Mouse (Mus musculus): Measurements from ENCODE around the gene Mei4. TPM values are rescaled to one million over a fixed set of nuclear protein-coding genes. Genes with fewer than 3 reads are reported as not detected.

Mei4 gene
- polyA plus RNA-seq, 1 experiment from 2014 or later: 1.6 TPM

DNA sequence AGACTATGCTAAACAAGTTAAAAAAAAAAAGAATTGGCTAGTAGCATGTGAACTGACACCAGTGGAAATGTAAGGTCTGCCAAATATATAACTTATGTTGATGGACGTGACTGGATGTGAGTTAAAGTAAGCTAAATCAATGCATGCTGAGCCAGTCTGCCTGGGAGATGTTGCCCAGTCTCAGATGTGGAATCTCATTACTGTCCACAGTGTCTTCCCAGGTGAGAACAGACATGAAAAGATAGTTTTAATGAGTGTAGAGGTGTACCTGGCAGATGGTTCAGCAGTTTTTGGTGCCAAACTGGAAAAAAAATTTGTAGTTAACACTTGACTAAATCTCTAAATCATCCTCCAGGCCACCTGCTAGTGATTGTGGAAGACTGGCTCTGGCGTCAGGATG, 94.4 kb downstream of the Mei4 start:
- Histone ChIP-seq H3K4me1 (replicated peaks) (no peaks in the 10 kb centered on the region), H3K4me3 (replicated peaks) (no peak overlapping the region), H3K27me3 (no peaks in the 10 kb centered on the region), H3K27ac (no peak overlapping the region), H3K4me2 (no peak overlapping the region), H3K9me3 (no peaks in the 10 kb centered on the region), H3K36me3 (no peaks in the 10 kb centered on the region), H3K9ac (replicated peaks) (no peak overlapping the region)
- ATAC-seq (ENCODE audit: insufficient number of reproducible peaks, insufficient read depth, low FRiP score, low TSS enrichment, low read depth): no peak
- WGBS: 61% methylated on average over 2 of the region's 2 CpGs

GRCm38 (mm10) chr9:81966765-81967164, 103.3 kb downstream of the Mei4 start:
- Histone ChIP-seq H3K27ac (no peak overlapping the region), H3K9me3 (no peaks in the 10 kb centered on the region), H3K36me3 (no peaks in the 10 kb centered on the region), H3K9ac (replicated peaks) (no peak overlapping the region), H3K27me3 (no peaks in the 10 kb centered on the region), H3K4me3 (replicated peaks) (no peak overlapping the region), H3K4me1 (replicated peaks) (no peaks in the 10 kb centered on the region), H3K4me2 (no peak overlapping the region)
- 88% methylated on average over 1 of the region's 1 CpGs for WGBS
- no peak for ATAC-seq (ENCODE audit: insufficient number of reproducible peaks, insufficient read depth, low FRiP score, low TSS enrichment, low read depth)

GRCm38 (mm10) chr9:81968935-81969334, 105.5 kb downstream of the Mei4 start:
- WGBS: 55% methylated on average over 2 of the region's 2 CpGs
- H3K4me3 ChIP-seq (replicated peaks): no peak overlapping the region
- ATAC-seq (ENCODE audit: insufficient number of reproducible peaks, insufficient read depth, low FRiP score, low TSS enrichment, low read depth): no peak

DNA sequence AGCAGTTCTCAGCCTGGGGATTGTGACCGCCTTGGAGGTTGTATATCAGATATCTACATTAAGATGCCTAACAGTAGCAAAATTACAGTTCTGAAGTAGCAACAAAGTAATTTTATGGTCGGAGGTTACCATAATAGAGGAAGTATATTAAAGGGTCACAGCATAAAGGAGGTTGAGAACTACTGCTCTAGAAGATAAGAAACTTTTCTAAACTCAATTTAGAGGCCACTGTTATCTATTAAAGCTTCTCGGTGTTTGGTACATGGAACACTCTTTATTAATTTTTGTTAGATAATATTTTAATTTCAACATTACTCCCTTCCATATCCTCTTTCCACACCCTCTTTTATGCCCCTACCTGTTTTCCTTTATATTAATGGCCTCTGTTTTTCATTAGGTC, 119.0 kb downstream of the Mei4 start:
- Histone ChIP-seq H3K27ac (no peak overlapping the region), H3K36me3 (no peaks in the 10 kb centered on the region), H3K27me3 (no peaks in the 10 kb centered on the region), H3K4me2 (no peak overlapping the region), H3K9me3 (no peaks in the 10 kb centered on the region), H3K4me1 (replicated peaks) (no peaks in the 10 kb centered on the region), H3K4me3 (replicated peaks) (no peak overlapping the region), H3K9ac (replicated peaks) (no peak overlapping the region)
- 85% methylated on average over 3 of the region's 3 CpGs for WGBS
- ATAC-seq (ENCODE audit: insufficient number of reproducible peaks, insufficient read depth, low FRiP score, low TSS enrichment, low read depth): no peak

More at GRCm38 (mm10) chr9:81968935-81969334, 105.5 kb downstream of the Mei4 start:
- H3K9me3 ChIP-seq: no peaks in the 10 kb centered on the region
- no peaks in the 10 kb centered on the region for H3K36me3 ChIP-seq
- no peaks in the 10 kb centered on the region for H3K4me1 ChIP-seq (replicated peaks)
- H3K4me2 ChIP-seq: no peak overlapping the region
- H3K27ac ChIP-seq: no peak overlapping the region
- no peaks in the 10 kb centered on the region for H3K27me3 ChIP-seq
- H3K9ac ChIP-seq (replicated peaks): no peak overlapping the region

DNA sequence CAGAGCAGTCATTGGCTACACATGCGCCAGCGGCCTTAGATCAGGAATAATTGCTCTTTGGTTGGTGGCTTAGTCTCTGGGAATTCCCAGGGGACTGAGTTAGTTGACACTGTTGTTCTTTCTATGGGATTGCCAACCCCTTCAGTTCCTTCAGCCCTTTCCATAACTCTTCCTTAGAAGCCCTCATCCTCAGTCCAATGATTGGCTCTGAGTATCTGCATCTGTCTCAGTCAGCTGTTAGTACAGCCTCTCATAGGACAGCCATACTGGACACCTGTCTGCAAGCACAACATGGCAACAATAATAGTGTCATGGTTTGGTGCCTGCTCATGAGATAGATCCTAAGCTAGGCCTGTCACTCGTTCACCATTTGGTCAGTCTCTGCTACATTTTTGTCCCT, 149.5 kb downstream of the Mei4 start:
- H3K36me3 ChIP-seq: no peaks in the 10 kb centered on the region
- no peak overlapping the region for H3K9ac ChIP-seq (replicated peaks)
- no peak overlapping the region for H3K4me2 ChIP-seq
- H3K27me3 ChIP-seq: no peaks in the 10 kb centered on the region
- 72% methylated on average over 3 of the region's 3 CpGs for WGBS
- no peak overlapping the region for H3K4me3 ChIP-seq (replicated peaks)
- no peaks in the 10 kb centered on the region for H3K4me1 ChIP-seq (replicated peaks)
- no peak for ATAC-seq (ENCODE audit: insufficient number of reproducible peaks, insufficient read depth, low FRiP score, low TSS enrichment, low read depth)
- H3K27ac ChIP-seq: no peak overlapping the region
- no peaks in the 10 kb centered on the region for H3K9me3 ChIP-seq

- no peaks in the 10 kb centered on the region for H3K27me3 ChIP-seq
- no peak overlapping the region for H3K4me2 ChIP-seq
- no peaks in the 10 kb centered on the region for H3K36me3 ChIP-seq
- no peaks in the 10 kb centered on the region for H3K9me3 ChIP-seq
- WGBS: 90% methylated on average over 1 of the region's 1 CpGs
- H3K27ac ChIP-seq: no peak overlapping the region
- H3K4me1 ChIP-seq (replicated peaks): no peaks in the 10 kb centered on the region
- no peak overlapping the region for H3K4me3 ChIP-seq (replicated peaks)
- H3K9ac ChIP-seq (replicated peaks): no peak overlapping the region
- ATAC-seq (ENCODE audit: insufficient number of reproducible peaks, insufficient read depth, low FRiP score, low TSS enrichment, low read depth): no peak
These were observed 179.1 kb downstream of the Mei4 start for GRCm38 (mm10) chr9:82042515-82043056.

DNA sequence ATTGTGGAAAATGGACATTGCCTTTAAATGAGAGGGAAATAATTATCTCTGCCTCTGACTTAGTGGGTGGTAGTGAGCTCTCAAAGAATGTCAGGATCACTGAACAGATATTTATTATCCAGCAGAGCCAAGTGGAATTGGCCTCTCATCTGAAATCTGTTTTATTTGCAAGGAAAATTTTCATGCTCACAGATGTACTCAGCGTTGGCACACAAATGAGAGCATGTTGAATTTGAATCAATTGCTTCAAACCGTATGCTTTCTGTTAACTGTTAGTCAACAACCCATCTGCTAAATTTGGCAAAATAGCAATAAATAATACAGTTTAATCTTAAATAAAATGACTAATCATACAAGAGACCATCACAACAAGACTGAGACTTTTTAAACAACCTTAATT, 181.0 kb downstream of the Mei4 start:
- H3K4me3 ChIP-seq (replicated peaks): no peak overlapping the region
- H3K4me2 ChIP-seq: no peak overlapping the region
- no peak overlapping the region for H3K27ac ChIP-seq
- ATAC-seq (ENCODE audit: insufficient number of reproducible peaks, insufficient read depth, low FRiP score, low TSS enrichment, low read depth): no peak
- no peaks in the 10 kb centered on the region for H3K36me3 ChIP-seq
- H3K9ac ChIP-seq (replicated peaks): no peak overlapping the region
- WGBS: 75% methylated on average over 2 of the region's 2 CpGs
- no peaks in the 10 kb centered on the region for H3K4me1 ChIP-seq (replicated peaks)
- H3K9me3 ChIP-seq: no peaks in the 10 kb centered on the region
- H3K27me3 ChIP-seq: no peaks in the 10 kb centered on the region

DNA sequence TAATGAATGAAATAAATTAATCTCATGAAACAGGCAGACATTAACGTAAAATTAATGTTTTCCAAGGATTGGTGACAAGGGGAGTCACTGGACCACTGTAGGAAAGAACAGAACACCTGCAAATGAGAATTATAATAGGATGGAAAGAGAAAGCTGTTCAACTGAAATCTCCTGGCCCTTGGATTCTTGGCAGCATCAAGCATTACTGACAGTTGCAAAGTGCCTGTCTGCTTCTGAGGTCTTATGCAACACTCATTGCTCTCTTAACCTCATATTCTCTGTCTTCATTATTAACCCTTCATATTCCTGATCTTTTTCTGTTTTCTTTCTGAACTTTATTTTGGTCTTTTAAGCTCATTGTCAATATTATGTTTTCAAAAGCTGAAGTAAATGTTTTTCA, 210.4 kb downstream of the Mei4 start:
- Histone ChIP-seq H3K4me2 (no peak overlapping the region), H3K36me3 (no peaks in the 10 kb centered on the region), H3K9me3 (no peaks in the 10 kb centered on the region), H3K27ac (no peak overlapping the region), H3K4me1 (replicated peaks) (no peaks in the 10 kb centered on the region), H3K4me3 (replicated peaks) (no peak overlapping the region), H3K27me3 (no peaks in the 10 kb centered on the region), H3K9ac (replicated peaks) (no peak overlapping the region)
- ATAC-seq (ENCODE audit: insufficient number of reproducible peaks, insufficient read depth, low FRiP score, low TSS enrichment, low read depth): no peak
- WGBS: 67% methylated on average over 1 of the region's 1 CpGs

DNA sequence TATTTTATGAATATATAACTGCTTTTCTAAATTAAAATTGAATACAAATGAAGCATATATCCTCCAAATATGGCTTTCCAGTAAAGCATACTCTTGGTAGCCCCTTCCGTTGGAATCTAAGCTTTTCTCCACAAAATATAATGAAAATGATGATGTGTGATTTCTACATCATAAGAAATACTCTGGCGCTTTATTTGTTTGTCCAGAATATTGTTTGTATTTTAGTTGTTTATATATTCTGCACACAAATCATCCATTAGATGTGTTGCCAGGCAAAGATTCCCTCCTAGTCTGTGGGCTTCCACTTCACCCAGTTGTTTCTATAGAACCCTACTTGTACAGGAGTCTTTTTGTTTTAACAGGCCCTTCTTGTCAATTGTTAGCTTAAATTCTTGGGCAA, 211.8 kb downstream of the Mei4 start:
- 97% methylated on average over 2 of the region's 2 CpGs for WGBS
- no peak overlapping the region for H3K4me3 ChIP-seq (replicated peaks)

DNA sequence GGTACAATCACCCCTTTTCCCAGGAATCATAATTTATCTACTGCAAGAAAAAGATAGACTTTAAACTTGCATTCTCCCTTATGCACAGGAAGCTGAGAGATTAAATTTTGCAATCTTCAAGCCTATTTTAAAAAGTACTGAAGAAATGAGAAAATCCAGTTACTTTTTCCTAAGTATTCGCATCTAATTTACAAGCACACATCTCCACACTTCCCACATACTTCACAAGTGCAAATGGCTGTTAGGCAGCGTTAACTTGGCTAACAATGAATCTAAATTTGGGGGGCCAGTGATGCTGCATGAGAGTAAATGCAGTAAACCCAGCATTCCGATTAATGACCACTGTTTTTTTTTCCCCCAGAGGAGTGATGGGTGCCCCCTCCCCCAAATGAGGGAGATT, 232.9 kb downstream of the Mei4 start:
- Histone ChIP-seq H3K9ac (replicated peaks) (no peak overlapping the region), H3K4me1 (replicated peaks) (no peaks in the 10 kb centered on the region), H3K4me2 (no peak overlapping the region), H3K4me3 (replicated peaks) (no peak overlapping the region), H3K9me3 (no peaks in the 10 kb centered on the region), H3K27me3 (no peaks in the 10 kb centered on the region), H3K27ac (no peak overlapping the region), H3K36me3 (no peaks in the 10 kb centered on the region)
- WGBS: 68% methylated on average over 3 of the region's 3 CpGs
- no peak for ATAC-seq (ENCODE audit: insufficient number of reproducible peaks, insufficient read depth, low FRiP score, low TSS enrichment, low read depth)

More for the DNA sequence above, 211.8 kb downstream of the Mei4 start:
- Histone ChIP-seq H3K4me1 (replicated peaks) (no peaks in the 10 kb centered on the region), H3K27ac (no peak overlapping the region), H3K27me3 (no peaks in the 10 kb centered on the region), H3K36me3 (no peaks in the 10 kb centered on the region), H3K9ac (replicated peaks) (no peak overlapping the region), H3K9me3 (no peaks in the 10 kb centered on the region), H3K4me2 (no peak overlapping the region)
- no peak for ATAC-seq (ENCODE audit: insufficient number of reproducible peaks, insufficient read depth, low FRiP score, low TSS enrichment, low read depth)

GRCm38 (mm10) chr9:82114865-82115264, 251.4 kb downstream of the Mei4 start:
- Histone ChIP-seq H3K36me3 (no peaks in the 10 kb centered on the region), H3K9ac (replicated peaks) (no peak overlapping the region), H3K9me3 (no peaks in the 10 kb centered on the region), H3K4me1 (replicated peaks) (no peaks in the 10 kb centered on the region), H3K4me2 (no peak overlapping the region), H3K27ac (no peak overlapping the region), H3K4me3 (replicated peaks) (no peak overlapping the region), H3K27me3 (no peaks in the 10 kb centered on the region)
- WGBS: 86% methylated on average over 2 of the region's 2 CpGs
- ATAC-seq (ENCODE audit: insufficient number of reproducible peaks, insufficient read depth, low FRiP score, low TSS enrichment, low read depth): no peak

DNA sequence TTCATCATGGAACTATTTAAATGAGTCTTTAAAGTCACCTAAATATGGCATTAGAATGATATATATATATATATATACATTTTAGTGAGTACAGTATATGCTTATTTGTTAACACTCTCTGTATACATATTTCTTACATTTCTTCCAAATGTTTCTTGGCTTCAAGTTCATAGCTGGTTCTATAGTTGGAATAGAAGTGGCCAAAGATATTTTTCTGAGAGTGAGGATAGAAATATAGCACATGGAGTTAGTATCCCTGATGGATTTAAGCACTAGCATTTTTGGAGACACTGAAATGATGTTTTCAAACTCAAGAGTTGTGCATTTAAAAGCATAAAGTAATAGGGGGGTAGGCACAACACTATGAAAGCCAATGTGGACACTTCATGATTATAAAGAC, 272.6 kb downstream of the Mei4 start:
- no peak overlapping the region for H3K9ac ChIP-seq (replicated peaks)
- H3K27me3 ChIP-seq: no peaks in the 10 kb centered on the region
- H3K36me3 ChIP-seq: no peaks in the 10 kb centered on the region
- no peaks in the 10 kb centered on the region for H3K4me1 ChIP-seq (replicated peaks)
- no peak for ATAC-seq (ENCODE audit: insufficient number of reproducible peaks, insufficient read depth, low FRiP score, low TSS enrichment, low read depth)
- H3K9me3 ChIP-seq: no peaks in the 10 kb centered on the region
- no peak overlapping the region for H3K27ac ChIP-seq
- no peak overlapping the region for H3K4me3 ChIP-seq (replicated peaks)
- H3K4me2 ChIP-seq: no peak overlapping the region

All from limb, embryonic 12.5 days (tissue).